Mouse (Mus musculus) kidney, postnatal 0 days (tissue): ENCODE data around the gene 1700001P01Rik. TPM values are rescaled to one million over a fixed set of nuclear protein-coding genes. Genes with fewer than 3 reads are reported as not detected.

Experiments used
- ATAC-seq: fragments of 200-750 bp; cut with Nextera tagmentation; replicated peaks from 2 replicates; pipeline ENCODE4 v1.8.0; 2017; ENCODE audit warnings: low read depth, moderate number of reproducible peaks, moderate TSS enrichment, moderate library complexity; ENCODE audit not compliant: low FRiP score
- DNase-seq: peaks from one replicate; pipeline ENCODE4 v3.0.0-alpha.2; 2016; ENCODE audit warnings: low spot score
- H3K27ac ChIP-seq: fragments of 300-500 bp; sonication (generic); 2 replicates; pipeline ENCODE4 v1.5.1; 2014; ENCODE audit warnings: mild to moderate bottlenecking
- H3K27me3 ChIP-seq: fragments of 300-500 bp; sonication (generic); 2 replicates; pipeline ENCODE4 v1.6.1; 2014; ENCODE audit warnings: low read length, mixed read lengths; ENCODE audit not compliant: insufficient read depth
- H3K36me3 ChIP-seq: fragments of 300-500 bp; sonication (generic); 2 replicates; pipeline ENCODE4 v1.6.1; 2014; ENCODE audit warnings: low read length, mixed read lengths; ENCODE audit not compliant: insufficient read depth
- H3K4me1 ChIP-seq: fragments of 300-500 bp; sonication (generic); replicated peaks from 2 replicates; pipeline ENCODE4 v1.6.1; 2014; ENCODE audit warnings: antibody characterized with exemption, low read length, mixed read lengths; ENCODE audit not compliant: insufficient read depth
- H3K4me2 ChIP-seq: fragments of 300-500 bp; sonication (generic); 2 replicates; pipeline ENCODE4 v1.6.1; 2014; ENCODE audit warnings: mild to moderate bottlenecking, low read length, moderate library complexity, mixed read lengths
- H3K4me3 ChIP-seq: fragments of 300-500 bp; sonication (generic); replicated peaks from 2 replicates; pipeline ENCODE4 v1.5.1; 2014; ENCODE audit warnings: low read depth, low read length
- H3K9ac ChIP-seq: fragments of 300-500 bp; sonication (generic); 2 replicates; pipeline ENCODE4 v1.6.1; 2014; ENCODE audit warnings: low read depth, low read length
- H3K9me3 ChIP-seq: fragments of 300-500 bp; sonication (generic); replicated peaks from 2 replicates; pipeline ENCODE4 v1.6.1; 2016; ENCODE audit warnings: low read length, inconsistent platforms, mixed read lengths
- CTCF ChIP-seq: IDR thresholded peaks from 2 replicates; pipeline ENCODE4 v1.5.1; 2016; ENCODE audit warnings: antibody characterized with exemption, low read depth, mild to moderate bottlenecking, moderate library complexity
- WGBS: fragments of 180-500 bp; shearing (Covaris S2); extraction: QIAGEN DNeasy Blood & Tissue Kit; methylation state at CpG from one replicate; pipeline ENCODE4 v1.1.7; 2014; 5-methylcytosine and 5-hydroxymethylcytosine counted together
- polyA plus RNA-seq: library from polyadenylated mRNA; unstranded; fragments of >200 nt; fragmentation: Nextera tagmentation; extraction: Ambion mirVana; gene quantifications from 2 replicates; pipeline ENCODE4 v1.2.1, GENCODE M21; 2015

Gene 1700001P01Rik
- polyA plus RNA-seq, 1 experiment from 2014 or later = not detected

DNA sequence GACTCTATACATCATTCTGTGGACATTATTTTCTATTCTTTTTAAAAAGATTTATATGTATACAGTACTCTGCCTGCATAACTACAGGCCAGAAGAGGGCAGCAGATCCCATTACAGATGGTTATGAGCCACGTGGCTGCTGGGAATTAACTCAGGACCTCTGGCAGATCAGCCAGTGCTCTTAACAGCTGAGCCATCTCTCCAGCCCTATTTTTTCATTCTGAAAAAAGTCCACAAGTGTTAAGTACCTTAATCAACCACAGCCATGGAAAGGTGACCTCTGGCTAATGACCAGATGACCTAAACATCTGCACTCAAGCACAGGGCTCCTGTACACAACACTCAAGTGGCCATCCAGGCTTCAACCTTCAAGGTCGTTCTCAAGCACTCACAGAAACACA, 1.4 kb upstream of the 1700001P01Rik start:
- DNase-seq = peak; percentile 70

DNA sequence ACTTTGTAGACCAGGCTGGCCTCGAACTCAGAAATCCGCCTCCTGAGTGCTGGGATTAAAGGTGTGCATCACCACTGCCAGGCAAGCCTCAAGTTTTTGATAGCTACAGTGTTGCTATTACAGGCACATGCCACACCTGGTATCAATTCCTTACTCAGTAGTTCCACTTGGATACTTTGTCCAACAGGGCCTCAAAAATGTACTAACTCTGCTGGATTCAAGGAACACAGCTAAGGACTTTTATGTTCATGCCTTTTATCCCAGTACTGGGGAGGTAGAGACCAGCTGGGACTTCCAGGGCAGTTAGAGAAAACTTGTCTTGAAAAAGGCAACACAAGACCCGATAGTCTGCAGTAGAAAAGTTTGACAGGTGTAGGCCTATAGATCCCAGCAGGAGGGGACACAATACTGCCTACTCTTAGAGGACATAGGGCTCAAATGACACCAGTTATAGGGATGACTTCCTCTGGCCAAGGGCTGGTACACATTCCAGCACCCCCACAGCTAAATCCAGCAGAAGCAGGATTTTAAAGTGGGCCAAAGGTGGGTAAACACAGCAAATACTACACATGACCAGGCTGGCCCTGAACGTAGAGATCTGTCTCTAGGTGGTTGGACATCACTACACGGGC, 895 bp upstream of the 1700001P01Rik start:
- Histone ChIP-seq H3K4me2 (no peak overlapping the region), H3K4me1 (peaks cover 3% of the 10 kb centered on the region; the same call in 1 of the 2 replicates), H3K27ac (no peak overlapping the region), H3K9me3 (no peaks in the 10 kb centered on the region), H3K9ac (no peak overlapping the region), H3K27me3 (no peaks in the 10 kb centered on the region), H3K4me3 (no peak overlapping the region), H3K36me3 (peaks cover 42% of the 10 kb centered on the region)
- 60% methylated on average over 5 of the region's 5 CpGs for WGBS
- ATAC-seq (peak; percentile 48; the same call in 1 of the 2 replicates), DNase-seq (peak; percentile 32)
- no peak for TF ChIP-seq CTCF

More for the DNA sequence above, 1.4 kb upstream of the 1700001P01Rik start:
- Histone ChIP-seq H3K36me3 (peaks cover 42% of the 10 kb centered on the region), H3K4me2 (no peak overlapping the region), H3K9ac (no peak overlapping the region), H3K27me3 (no peaks in the 10 kb centered on the region), H3K4me3 (no peak overlapping the region), H3K9me3 (no peaks in the 10 kb centered on the region), H3K4me1 (peaks cover 3% of the 10 kb centered on the region; the same call in 1 of the 2 replicates), H3K27ac (no peak overlapping the region)
- ATAC-seq = peak; percentile 12; the same call in 1 of the 2 replicates
- 40% methylated on average over 2 of the region's 2 CpGs for WGBS
- peak; percentile 64 for TF ChIP-seq CTCF

DNA sequence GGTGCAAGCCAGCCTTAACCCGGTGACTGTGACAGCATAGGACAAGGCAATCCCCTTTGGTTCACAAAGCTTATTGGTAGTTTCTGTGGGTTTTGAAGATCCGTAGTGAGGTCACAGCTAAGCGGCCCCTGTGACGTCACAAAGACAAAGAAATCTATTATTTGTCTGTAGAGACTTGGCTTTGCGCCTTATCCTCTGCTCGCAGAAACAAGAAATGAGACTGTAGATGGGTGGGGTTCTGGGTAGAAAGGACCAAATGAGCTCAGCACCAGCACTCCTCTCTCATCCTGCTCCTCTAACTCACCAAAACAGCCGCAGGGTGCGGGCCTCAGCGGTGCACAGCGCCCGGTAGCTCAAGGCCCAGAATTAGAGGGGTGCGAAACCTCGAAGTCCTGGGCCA, 532 bp downstream of the 1700001P01Rik start:
- Histone ChIP-seq H3K4me3 (no peak overlapping the region), H3K9me3 (no peaks in the 10 kb centered on the region), H3K4me1 (no peaks in the 10 kb centered on the region; the same call in 1 of the 2 replicates), H3K36me3 (peaks cover 33% of the 10 kb centered on the region), H3K27ac (no peak overlapping the region), H3K4me2 (no peak overlapping the region), H3K9ac (no peak overlapping the region), H3K27me3 (no peaks in the 10 kb centered on the region)
- WGBS = 77% methylated on average over 13 of the region's 13 CpGs
- TF ChIP-seq CTCF = no peak
- DNase-seq (no peak), ATAC-seq (no peak)

DNA sequence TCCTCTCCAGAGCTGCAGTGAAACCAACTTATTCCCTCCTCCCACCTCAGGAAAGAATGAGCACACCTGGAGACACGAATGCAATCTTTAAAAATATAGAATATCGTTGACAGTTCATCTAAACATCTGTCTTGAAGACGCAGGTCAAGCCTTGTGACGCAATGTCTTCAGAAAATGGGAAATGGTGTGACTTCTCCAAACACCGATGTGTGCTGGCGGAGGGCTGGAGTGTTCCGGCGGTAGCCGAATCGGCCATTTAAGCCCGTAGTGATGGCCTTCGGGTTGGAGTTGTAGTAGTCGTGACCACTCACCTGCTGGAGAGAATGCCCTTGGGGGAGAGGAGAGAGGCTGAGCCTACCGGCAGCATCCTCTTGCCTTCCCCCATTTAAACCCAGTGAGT, 4.3 kb downstream of the 1700001P01Rik start:
- Histone ChIP-seq H3K27me3 (no peaks in the 10 kb centered on the region), H3K9ac (no peak overlapping the region), H3K4me3 (no peak overlapping the region), H3K27ac (no peak overlapping the region), H3K36me3 (0 out of 2 replicates have a peak, but pooled peaks cover 6% of the 10 kb centered on the region), H3K4me1 (no peaks in the 10 kb centered on the region), H3K4me2 (no peak overlapping the region), H3K9me3 (no peaks in the 10 kb centered on the region)
- no peak for TF ChIP-seq CTCF
- WGBS = 81% methylated on average over 14 of the region's 14 CpGs
- no peak for ATAC-seq
- no peak for DNase-seq

DNA sequence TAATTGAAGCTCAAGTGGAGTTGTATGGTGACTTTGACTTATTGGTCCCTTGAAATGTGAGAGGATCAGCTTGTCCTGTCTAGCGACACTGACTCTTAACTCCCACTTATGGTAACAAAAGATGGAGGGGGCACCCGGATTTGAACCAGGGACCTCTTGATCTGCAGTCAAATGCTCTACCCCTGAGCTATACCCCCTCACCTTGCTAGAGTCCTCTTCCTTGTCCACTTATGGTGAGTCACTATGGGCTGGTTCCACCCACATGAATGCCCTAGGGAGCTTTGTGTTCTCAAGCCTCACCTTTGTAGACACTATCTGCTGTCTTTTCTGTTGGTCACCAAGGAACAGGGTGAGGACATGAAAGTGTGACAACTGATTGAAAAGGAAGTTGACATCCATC, 6.0 kb downstream of the 1700001P01Rik start:
- Histone ChIP-seq H3K27me3 (no peaks in the 10 kb centered on the region), H3K4me3 (no peak overlapping the region), H3K27ac (no peak overlapping the region), H3K4me2 (no peak overlapping the region), H3K36me3 (no peaks in the 10 kb centered on the region), H3K9me3 (no peaks in the 10 kb centered on the region), H3K9ac (no peak overlapping the region), H3K4me1 (peaks cover 7% of the 10 kb centered on the region; the same call in 1 of the 2 replicates)
- ATAC-seq (no peak), DNase-seq (no peak)
- TF ChIP-seq CTCF = no peak
- 14% methylated on average over 2 of the region's 2 CpGs for WGBS

DNA sequence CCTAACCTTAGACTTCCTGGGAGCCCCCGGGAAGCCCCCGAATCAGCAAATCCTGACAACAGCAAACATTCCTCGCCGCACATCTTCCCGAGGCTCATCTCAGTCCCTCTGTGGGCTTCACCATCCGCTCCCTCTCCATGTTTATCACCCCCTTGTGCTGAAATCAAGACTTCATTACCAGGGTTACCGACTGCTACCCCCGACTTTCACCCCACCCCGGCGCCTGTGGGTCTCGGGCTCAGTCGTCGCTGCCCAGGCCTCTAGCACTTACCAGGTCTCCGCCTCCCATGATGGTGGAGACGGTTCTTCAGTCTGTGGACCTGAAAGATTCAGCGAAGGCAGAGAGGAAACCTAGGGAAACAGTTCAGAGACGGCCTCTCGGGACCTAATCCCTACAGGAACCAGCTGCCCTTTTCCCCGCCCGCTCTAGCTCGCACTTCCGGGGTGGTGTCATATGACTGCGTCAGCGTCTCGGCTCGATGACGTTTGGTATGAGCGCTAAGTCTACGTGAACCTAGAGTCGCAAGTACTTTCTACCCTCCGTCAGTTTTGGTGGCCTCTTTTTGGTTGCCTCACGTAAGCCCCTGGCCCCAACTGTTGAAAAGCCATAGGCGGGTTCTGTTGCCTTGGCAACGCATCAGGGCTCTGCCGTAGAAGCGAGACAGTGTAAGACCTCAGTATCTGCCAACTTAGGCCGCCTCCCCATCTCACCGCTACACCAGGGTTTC, 9.4 kb downstream of the 1700001P01Rik start, which contains the start of gene Cwc25:
Gene Cwc25, minus strand, starts transcription at position 403 of the 728 bp plus-strand sequence.
- ATAC-seq (peak; percentile 92), DNase-seq (peak; percentile 98)
- H3K27me3 ChIP-seq = no peaks in the 10 kb centered on the region
- H3K36me3 ChIP-seq = peaks cover 16% of the 10 kb centered on the region
- H3K27ac ChIP-seq = peak within 1 kb of the TSS; percentile 87
- H3K4me2 ChIP-seq = peak within 1 kb of the TSS; percentile 76
- peak within 1 kb of the TSS; percentile 61 for H3K4me3 ChIP-seq
- no peak for TF ChIP-seq CTCF
- no peaks in the 10 kb centered on the region for H3K9me3 ChIP-seq
- peaks cover 7% of the 10 kb centered on the region; the same call in 1 of the 2 replicates for H3K4me1 ChIP-seq
- 1% methylated on average over 38 of the region's 38 CpGs for WGBS
- H3K9ac ChIP-seq = peak within 1 kb of the TSS; percentile 77
